Mouse (Mus musculus): ENCODE data around the gene Zfp385a.
A peak's percentile ranks its signal among the peaks of the same experiment; 100 is the strongest.

Zfp385a gene

DNA sequence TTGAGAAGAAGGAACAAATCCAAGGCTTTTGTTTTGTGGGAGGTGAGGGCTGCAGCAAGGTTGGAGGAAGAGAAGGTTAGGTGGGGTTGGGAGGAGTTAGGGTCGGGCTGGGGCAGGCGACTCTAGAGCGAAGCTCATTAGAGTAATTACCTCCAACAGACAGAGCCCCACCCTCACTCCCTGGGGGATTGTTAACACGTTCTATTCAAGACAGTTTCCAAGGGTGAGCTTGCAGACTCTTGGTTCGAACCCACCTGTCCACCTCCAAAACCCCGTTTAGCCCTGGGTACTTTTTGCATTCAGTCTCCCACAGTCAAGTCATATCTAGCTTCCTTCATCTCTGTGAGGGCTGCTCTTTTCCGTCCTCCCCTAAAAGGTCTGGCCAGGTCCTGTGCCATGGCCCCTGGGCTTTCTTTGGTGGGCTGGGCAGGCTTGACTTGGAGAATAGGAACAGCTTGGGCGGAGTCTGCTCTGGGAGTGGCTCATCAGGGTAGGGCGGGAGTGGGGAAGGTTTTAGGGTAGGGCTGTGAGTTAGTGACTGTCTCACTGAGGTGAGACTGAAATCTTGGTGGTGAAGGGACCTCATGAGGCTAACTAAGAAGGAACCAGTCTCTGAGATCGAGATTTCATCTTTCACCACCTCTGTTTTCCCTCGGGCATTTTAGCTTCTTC lies 2.8 kb downstream of the Zfp385a start:
- no peak for DNase-seq (ENCODE audit: low spot score)

DNA sequence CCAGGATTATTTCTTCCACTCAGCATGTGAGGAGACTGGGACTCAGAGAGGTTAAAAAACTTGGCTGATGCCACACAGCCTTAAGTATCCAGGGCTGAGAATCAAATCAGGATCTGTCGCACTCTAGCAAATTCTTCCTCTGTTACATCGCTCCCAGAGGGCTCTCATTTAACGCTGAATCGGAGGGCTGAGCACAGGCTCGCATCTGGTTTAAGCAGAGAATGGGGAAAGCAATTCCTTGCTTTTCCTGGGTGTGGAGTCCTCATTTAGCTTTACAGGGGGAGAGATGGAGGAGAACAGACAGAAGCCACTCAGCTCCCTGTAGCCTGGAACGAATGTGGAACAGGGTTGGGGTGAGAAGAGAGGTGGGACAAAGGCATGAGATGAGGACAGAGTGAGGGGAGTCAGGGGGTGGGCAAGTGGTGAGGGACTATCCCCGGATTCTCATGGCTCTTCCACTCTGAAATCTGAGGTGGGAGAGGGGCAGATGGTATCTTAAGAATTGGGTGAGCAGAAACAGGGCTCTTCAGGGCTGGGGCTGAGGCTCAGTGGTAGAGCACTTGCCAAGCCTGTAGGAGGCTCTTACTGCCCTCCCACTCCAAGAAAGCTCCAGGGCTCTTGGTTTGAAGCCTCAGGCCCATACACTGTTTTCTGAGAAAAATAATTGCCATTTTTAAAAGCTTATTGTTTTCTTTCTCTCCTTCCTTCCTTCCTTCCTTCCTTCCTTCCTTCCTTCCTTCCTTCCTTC lies 4.2 kb downstream of the Zfp385a start:
- DNase-seq (ENCODE audit: low spot score): no peak

DNA sequence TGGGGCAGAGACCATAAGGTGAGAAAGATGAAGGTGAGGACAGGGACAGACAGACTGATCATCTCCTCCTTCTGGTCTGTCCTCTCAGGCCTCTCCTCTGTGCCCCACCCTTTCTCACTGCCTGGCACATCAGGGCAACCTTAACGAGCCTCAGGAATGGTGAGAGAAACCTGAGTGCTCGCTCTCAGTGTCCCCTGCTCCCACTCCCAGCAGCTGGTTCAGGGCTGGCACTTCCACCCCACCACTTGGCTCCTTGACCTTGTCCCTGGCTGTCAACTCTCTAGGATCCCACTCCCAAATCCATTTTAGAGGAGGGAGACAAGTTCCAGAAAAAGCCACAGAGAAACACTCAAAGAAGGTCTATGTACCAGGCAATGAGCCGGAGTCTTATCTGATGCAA lies 4.9 kb downstream of the Zfp385a start:
- DNase-seq (ENCODE audit: low spot score): no peak

DNA sequence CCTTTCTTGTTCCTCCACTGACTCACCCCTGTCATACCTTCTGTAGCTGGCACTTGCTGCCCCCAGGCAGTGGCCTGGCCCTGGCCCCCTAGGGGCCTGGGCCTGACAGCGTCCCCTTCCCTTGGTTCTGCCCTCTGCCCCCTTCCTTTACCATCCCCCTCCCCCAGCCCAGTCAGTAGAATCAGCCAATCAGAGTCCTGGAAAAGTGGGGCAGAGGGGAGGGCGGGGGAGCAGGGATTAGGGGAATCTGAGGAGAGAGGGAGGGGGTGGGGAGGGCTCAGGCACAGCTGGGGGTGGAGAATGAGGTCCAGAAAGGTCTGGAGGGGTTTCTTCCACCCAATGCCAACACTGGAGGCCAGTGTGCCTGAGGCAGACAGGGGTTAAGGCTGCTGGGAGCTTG lies 5.7 kb downstream of the Zfp385a start:
- DNase-seq (ENCODE audit: low spot score): no peak

DNA sequence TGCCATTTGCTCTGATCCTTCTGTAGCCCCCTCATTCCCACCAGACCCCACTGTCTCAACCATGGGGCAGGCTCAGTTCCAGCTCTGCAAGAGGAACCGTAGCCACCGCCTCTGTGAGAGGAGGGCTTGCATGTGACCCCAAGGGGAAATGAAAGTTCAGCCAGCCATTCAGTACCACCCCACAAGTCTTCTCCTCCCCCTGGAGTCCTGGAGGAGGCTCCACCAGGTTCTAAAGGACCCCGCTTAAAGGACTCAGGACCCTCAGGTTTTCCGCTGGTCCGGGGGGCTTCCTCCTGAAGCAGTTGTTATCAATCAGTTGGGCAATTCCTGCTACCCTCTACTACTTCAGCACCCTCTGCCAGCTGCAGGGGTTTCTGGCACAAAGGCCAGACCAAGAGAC lies 6.2 kb downstream of the Zfp385a start:
- DNase-seq (ENCODE audit: low spot score): no peak

DNA sequence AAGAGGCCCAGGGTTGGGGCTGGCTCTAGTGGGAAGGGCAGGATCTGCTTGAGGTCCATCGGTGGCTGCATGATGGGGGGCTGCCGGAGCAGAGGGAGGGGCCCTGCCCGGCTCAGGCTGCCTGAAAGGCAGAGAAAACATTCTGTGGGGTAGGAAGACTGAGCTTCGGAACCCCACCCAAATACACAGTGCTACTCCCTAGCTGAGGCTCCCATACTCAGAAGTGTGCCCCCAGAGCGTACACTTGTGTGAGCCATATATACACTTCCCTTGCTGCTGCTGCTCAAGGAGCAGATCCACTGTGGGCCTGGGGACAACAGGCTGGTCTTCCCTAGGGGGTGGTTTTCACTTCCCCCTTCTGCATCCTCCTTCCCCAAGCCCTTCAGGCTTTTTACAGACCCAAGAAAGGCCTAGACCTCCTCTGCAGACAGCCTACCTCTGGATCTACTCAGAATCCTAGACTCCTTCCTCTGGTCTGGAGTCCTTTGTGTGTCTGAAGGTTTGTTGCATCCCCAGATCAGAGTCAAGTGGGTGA lies 6.7 kb downstream of the Zfp385a start:
- no peak for DNase-seq (ENCODE audit: low spot score)

DNA sequence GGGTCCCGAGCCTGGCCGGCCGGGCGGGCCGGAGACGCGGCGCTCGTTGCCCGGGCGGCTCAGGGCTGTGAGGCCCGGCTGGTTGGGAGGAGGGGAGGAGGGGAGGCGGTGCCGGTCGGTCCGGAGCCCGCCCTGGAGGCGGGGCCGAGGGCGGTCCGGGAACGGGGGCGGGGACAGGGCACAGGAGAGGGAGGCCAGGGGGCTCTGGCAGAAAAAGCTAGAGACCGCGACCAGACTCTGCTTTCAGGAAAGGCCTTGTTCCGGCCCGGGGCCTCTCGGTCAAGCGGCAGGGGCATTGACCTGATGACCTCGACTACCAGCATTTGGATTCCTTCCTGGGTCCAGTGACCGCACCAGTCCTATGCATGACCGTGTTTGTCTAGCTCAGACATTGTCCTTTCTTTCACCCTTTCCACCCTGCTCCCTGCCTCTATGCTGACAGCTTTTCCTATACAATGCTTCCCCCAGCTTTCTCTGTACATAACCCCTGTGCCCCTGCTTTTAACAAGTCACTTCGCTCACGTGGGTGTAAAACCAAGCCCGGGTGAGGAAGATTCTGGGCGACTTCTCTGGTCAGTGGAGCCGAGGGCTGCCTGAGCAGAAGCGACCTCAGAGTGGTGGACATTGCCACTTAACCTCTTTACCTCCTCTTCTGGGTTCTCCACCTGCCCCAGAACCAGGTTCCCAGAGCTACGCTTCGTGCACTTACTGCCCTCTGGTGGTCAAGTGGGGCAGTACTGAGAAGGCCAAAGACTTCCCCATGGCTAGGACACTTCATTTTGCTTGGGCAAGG lies 16.2 kb downstream of the Zfp385a start:
- peak; percentile 85 for DNase-seq (ENCODE audit: low spot score)

DNA sequence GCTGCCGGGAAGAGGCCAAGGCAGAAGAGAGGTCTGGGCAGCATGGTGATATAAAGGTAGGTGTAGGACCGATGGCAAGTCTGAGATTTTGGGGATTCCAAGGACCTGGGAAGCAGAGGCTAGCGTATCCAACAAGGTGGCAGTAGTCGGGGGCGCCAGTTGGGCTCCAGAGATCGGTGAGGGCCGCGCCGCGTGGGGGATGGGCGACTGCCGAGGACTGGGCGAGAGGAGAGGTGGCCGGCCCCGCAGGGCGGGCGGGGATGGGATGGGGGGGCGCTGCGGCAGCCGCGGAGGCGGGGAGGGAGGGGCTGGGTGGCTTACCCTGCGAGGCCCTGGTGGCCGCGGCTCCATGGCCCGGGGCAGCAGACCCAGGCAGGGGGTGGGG lies 16.8 kb downstream of the Zfp385a start:
- no peak for DNase-seq (ENCODE audit: low spot score)

DNA sequence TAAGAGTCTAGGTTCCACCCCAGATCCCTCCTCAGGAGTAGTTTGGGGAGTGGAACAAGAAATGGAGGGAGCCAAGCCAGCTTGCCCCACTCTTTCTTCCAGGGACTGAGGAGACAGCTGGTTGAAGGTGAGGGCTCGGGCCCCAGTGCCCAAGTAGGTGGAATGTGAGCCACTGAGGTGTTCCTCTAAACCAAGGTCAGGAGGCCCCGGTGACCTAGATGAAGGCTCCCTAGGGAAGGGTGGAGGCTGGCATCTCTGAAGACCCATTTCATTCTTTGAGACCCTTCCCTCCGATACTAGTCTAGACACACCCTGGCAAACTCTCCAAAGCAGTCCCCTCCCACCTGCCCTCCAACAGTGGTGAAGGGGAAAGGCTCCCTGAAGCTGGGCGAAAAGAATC lies 17.5 kb downstream of the Zfp385a start:
- no peak for DNase-seq (ENCODE audit: low spot score)

DNA sequence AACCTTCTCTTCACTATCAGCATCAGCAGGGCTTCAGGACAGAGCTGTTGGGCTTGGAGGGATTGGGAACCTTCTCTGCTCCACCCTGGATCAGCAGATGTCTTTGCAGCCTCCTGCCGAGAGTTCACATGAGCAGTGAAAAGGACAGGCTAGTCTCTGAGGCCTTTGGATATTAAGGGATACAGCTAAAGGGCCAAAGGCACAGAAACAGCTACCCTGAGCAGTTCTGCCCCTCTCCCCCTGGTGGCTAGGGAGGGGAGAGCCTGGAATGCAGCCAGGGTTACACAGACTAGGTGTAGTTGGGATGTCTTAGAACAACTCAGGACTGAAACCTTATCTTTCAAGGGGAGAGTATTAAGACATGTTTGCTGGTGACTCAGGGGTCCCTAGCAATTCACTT lies 18.8 kb downstream of the Zfp385a start:
- no peak for DNase-seq (ENCODE audit: low spot score)

DNA sequence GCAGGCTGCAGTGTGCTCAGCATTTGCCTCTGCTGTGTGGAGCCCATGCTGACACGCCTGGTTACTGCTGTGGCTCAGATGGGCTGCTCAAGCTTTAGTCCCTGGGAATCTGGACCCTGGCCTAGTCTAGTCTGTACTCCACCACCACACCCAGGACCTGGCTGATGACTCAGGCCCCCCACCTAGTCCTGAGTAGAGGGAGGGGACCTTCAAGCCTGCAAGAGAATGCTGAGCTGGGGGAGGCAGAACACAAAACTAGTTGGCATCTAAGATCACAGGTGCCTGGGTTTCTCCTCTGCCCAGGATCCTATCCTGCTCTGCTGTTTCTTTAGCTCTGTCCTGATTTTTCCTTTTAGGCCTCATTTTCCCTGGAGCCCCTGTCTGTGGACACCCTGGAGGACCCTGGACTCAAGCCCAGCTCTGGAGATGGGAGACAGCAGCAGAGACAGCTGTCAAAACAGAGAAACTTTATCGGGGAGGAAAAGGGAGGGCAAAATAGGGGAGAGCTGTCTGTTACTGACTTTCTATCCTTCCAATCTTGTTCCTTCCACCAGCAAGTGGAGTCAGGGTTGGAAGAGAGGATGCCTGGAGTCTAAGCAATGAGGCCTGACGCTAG lies 21.6 kb downstream of the Zfp385a start:
- DNase-seq (ENCODE audit: low spot score): no peak

DNA sequence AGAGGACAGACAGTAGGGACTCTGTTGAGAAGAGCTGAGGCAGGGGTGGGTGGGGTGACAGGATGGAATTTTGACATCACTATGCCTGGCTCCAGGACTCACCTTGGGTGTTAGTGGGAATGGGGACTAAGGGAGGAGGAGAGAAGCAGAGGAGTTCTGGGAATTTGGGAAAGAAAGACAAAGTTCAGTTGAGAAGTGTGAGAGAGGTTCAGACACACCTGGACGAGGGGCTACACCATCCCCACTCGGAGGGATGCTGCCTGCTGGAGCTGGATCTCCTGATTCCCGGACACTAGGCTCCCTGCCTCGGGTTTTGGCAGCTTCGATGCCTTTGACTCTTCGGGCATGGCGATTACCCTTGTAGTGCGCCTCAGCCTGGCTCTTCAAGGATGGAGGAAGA lies 22.2 kb downstream of the Zfp385a start:
- DNase-seq (ENCODE audit: low spot score): no peak

DNA sequence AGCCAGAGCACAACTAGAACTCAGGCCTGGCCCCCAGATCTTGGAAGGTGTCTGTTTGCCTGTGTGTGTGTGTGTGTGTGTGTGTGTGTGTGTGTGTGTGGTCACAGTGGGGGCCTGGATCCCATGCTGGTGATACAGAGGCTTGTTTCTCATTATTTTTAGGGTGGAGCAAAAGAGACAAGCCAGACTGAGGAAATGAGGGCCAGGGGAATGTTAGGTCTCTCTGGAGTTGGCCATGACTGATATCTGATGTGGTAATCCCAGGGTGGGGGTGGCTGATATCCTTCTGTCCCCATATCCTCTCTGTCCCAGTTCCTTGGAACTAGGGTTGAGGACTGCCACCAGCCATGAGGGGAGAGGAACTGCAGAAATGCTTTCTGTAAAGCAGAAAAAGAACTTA lies 22.8 kb downstream of the Zfp385a start:
- DNase-seq (ENCODE audit: low spot score): no peak

DNA sequence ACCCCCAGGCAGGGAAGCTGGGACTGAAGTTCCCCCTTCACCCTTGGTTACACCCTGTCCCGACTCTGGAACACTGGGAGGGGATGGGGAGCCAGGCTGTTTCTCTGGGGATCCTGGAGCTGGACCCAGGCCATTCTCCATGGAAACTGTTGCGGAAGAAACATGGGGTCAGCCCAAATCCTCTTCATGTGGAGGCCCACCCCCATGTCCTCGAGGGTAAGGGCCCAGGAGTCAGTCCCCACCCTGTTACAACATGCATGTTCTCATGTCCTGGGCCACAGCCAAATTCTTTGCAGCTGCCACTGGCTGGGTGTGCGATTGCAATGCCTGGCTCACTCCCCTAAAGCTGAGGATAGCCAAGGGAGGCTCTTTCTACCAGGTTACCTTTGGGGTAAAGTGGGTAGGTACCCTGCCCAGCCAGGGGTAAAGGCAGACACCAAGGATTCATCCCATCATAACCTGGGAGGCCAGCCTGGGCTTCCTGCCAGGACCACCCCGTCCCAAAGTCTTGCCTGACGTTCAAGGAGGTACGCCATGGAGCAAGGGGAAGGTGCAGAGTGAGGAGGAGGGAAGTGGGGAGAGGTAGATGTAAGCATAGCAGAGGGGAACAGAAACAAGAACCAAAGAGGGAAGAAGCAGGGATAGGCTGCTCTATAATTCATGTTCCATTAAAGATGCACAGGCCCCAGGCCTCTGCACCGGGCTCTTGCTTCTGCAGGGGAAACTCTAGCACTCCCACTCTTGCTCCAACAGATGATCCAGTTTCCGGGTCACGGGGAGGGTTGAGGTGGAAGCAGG lies 23.7 kb downstream of the Zfp385a start:
- DNase-seq (ENCODE audit: low spot score): no peak

DNA sequence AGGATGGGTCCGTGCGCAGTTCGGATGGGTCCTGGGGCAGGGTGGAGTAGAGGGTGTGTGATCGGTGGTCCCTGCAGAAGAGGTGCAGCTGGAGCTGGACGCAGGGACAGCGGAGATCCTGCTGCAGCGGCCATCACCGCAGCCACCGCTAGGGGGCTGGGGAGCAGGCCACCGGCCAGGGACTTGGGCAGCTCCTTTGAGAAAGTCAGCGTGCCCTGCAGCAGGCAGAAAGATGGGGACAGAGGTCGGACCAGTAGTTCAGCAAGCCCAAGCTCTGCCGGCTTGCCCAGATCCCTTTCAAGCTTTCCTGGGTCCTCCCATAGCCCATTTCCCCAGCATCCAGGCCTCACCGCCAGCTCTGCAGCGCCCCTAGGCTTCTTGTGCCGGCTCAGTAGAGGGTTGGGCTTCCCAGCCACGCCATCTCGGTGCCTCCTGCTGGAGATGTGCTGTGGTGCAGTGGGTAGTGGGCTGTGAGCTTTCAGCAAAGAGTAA lies 24.8 kb downstream of the Zfp385a start:
- peak; percentile 73 for DNase-seq (ENCODE audit: low spot score)

DNA sequence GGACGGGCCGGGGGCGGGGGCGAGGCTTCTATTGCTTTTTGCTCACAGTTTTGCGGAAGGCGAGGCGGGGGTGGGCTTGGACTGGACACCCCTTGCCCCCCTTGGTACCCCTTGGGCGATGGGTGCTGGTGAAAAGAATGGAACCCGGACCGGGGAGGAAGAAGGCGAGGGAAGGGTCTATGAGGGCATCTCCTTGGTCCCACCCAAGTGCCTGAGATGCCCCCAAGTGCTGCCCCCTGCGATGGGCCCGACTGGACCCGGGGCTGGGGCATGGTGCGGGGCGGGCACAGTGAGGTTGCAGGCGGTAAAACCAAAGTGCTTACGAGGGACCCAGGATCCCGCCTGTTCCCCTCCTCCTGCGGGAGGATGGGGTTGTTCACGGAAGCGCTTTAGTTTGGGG lies 25.7 kb downstream of the Zfp385a start:
- DNase-seq (ENCODE audit: low spot score): no peak

DNA sequence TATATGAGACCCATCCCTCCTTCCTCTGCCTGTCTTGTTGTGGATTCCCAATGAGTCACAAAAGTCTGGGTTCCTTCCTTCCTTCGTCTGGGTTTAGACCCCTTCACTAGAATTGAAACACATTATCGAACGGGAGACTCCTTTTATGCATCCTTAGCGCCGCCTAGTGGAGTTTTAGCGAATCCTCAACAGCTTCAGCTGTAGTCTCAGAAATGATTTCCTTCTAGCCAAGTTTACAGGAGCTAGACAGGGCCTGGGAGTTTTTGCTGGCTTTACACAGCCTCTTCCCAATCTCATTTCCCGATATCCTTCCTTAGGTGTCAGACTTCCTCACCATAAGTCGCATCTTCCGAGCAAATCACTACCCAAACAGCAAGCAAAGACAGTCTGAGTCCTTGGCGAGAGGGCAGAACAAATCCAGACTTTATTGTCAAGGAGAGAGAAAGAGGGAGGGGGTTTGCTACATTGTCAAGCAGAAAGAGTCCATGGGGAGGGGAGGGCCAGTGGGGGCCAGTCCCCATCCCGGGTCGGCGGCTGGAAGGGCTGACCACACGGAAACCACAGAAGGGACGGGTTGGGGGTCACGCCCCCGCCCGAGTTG lies 26.3 kb downstream of the Zfp385a start:
- DNase-seq (ENCODE audit: low spot score): no peak

DNA sequence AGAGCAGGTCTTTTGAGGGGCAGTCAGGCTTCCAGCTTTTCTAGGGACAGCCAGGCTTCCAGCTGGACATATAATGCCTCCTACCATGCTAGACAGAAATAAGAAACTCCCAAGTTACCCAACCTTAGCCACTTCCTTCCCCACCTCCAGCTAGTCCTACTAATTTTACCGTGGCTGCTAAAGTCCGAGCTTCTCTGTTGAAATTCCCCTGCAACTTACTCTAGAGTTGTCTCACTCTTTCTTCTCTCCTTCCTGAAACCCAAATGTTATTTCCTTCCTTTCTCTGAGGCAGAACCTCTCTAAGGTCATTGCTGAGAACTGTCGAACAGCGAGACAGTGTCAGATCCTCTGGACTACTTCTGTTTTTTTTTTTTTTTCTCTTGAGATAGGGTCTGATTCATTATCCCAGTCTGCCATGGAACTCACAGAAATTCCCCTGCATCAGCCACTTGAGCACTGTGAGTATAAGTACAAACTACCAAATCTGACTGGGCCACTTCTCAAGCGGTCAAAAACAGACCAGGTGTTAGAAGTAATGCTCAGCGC lies 29.5 kb downstream of the Zfp385a start, which contains the start of gene Gpr84:
Gene Gpr84, minus strand, starts transcription at position 248 of the 546 bp plus-strand sequence.
- no peak for DNase-seq (ENCODE audit: low spot score)

DNA sequence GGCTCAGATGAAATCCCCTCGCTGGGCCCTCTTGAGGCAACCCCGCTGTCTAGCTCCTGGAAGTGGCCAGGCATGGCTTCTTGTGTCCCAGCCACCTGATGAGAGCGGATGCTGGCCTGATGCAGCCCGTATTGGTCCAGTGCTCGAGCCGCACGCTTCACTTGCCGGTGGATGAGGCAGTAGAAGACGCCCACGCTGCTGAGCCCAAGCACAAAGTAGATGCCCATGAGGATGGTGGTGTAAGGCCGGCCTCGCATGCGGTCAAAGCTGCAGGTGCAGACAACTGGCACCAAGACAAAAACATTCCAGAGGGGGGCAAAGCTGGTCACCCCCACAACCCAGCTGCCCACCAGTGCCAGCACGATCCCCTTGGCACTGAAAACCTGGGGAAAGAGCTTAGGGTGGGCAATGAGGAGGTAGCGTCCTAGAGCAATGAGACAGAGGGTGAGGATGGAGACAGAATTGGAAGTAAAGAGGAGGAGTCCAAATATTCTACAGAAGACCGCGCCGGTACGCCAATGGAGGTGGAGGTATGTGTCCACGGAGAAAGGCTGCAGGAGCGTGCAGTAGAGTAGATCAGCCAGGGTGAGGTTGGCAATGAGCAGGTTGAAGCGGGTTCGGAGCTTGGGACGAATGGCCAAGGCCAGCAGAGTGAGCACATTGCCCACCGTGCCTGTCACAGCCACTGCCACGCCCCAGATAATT lies 30.9 kb downstream of the Zfp385a start:
- DNase-seq (ENCODE audit: low spot score): no peak

Data from ovary, postnatal 10 days (tissue).